Mouse (Mus musculus) bone marrow, adult 2 months (tissue): ENCODE data around the gene Inpp4a. TPM values are rescaled to one million over a fixed set of nuclear protein-coding genes. Genes with fewer than 3 reads are reported as not detected.

Source experiments
- H3K27ac ChIP-seq: fragments of 200-500 bp; 2 replicates; pipeline ENCODE4 v1.5.1; 2012; ENCODE audit warnings: low read depth, mild to moderate bottlenecking, control low read depth, inconsistent platforms, low read length; ENCODE audit not compliant: control insufficient read depth, poor library complexity, insufficient read depth
- H3K4me1 ChIP-seq: fragments of 200-500 bp; 2 replicates; pipeline ENCODE4 v1.6.1; 2011; ENCODE audit warnings: low read length; ENCODE audit not compliant: control insufficient read depth, insufficient read depth
- H3K4me3 ChIP-seq: fragments of 200-500 bp; replicated peaks from 2 replicates; pipeline ENCODE3; 2011; ENCODE audit warnings: mild to moderate bottlenecking, low read depth, low read length, control low read depth; ENCODE audit not compliant: control insufficient read depth
- CTCF ChIP-seq: fragments of 200-500 bp; IDR thresholded peaks from 2 replicates; pipeline ENCODE4 v1.5.1; 2011; ENCODE audit warnings: low read length, control low read depth; ENCODE audit not compliant: control insufficient read depth, insufficient read depth
- POLR2A ChIP-seq: fragments of 200-500 bp; IDR thresholded peaks from 2 replicates; pipeline ENCODE4 v1.6.1; 2011; ENCODE audit warnings: low read depth, mild to moderate bottlenecking, control low read depth, low read length, borderline replicate concordance; ENCODE audit not compliant: control insufficient read depth
- WGBS: fragments of 180-500 bp; shearing (Covaris S2); methylation state at CpG from one replicate; pipeline ENCODE4 v1.1.7; 2018; 5-methylcytosine and 5-hydroxymethylcytosine counted together
- polyA plus RNA-seq: library from polyadenylated mRNA; stranded (reverse); fragments of >200 nt; gene quantifications from 2 replicates; pipeline ENCODE4 v1.2.4, GENCODE M21; 2011; ENCODE audit warnings: low replicate concordance; ENCODE audit not compliant: missing spikeins, insufficient read depth, insufficient read length

Inpp4a gene
- polyA plus RNA-seq, 1 experiment: 33.4 TPM

GRCm38 (mm10) chr1:37376751-37377150, 77.1 kb downstream of the Inpp4a start:
- TF ChIP-seq POLR2A (no peak), CTCF (no peak)
- Histone ChIP-seq H3K4me3 (no peak overlapping the region), H3K27ac (no peak overlapping the region), H3K4me1 (no peaks in the 10 kb centered on the region)
- WGBS: 65% methylated on average over 2 of the region's 2 CpGs

GRCm38 (mm10) chr1:37378095-37378494, 78.4 kb downstream of the Inpp4a start:
- no peaks in the 10 kb centered on the region for H3K4me1 ChIP-seq
- H3K4me3 ChIP-seq: no peak overlapping the region
- TF ChIP-seq POLR2A (no peak), CTCF (no peak)
- WGBS: 89% methylated on average over 5 of the region's 5 CpGs
- no peak overlapping the region for H3K27ac ChIP-seq

GRCm38 (mm10) chr1:37379536-37379935, 79.9 kb downstream of the Inpp4a start:
- TF ChIP-seq POLR2A: no peak
- TF ChIP-seq CTCF: no peak
- H3K4me3 ChIP-seq: no peak overlapping the region
- no peak overlapping the region for H3K27ac ChIP-seq
- no peaks in the 10 kb centered on the region for H3K4me1 ChIP-seq
- 73% methylated on average over 4 of the region's 4 CpGs for WGBS

GRCm38 (mm10) chr1:37380913-37381312, 81.2 kb downstream of the Inpp4a start:
- 89% methylated on average over 5 of the region's 5 CpGs for WGBS
- Histone ChIP-seq H3K27ac (no peak overlapping the region), H3K4me3 (no peak overlapping the region), H3K4me1 (no peaks in the 10 kb centered on the region; the same call in 1 of the 2 replicates)
- TF ChIP-seq CTCF (no peak), POLR2A (no peak)

- TF ChIP-seq POLR2A (no peak), CTCF (no peak)
- H3K4me1 ChIP-seq: no peaks in the 10 kb centered on the region; the same call in 1 of the 2 replicates
- WGBS: 66% methylated on average over 3 of the region's 3 CpGs
- no peak overlapping the region for H3K27ac ChIP-seq
- H3K4me3 ChIP-seq: no peak overlapping the region
Measured at GRCm38 (mm10) chr1:37384304-37384703, 84.6 kb downstream of the Inpp4a start.

- Histone ChIP-seq H3K4me1 (no peaks in the 10 kb centered on the region; the same call in 1 of the 2 replicates), H3K27ac (no peak overlapping the region), H3K4me3 (no peak overlapping the region)
- WGBS: 75% methylated on average over 7 of the region's 7 CpGs
- TF ChIP-seq POLR2A: no peak
- TF ChIP-seq CTCF: no peak
Measured at GRCm38 (mm10) chr1:37386448-37386971, 86.8 kb downstream of the Inpp4a start.

GRCm38 (mm10) chr1:37393174-37393573, 93.5 kb downstream of the Inpp4a start:
- no peak for TF ChIP-seq POLR2A
- no peak for TF ChIP-seq CTCF
- 78% methylated on average over 5 of the region's 5 CpGs for WGBS
- Histone ChIP-seq H3K4me3 (no peak overlapping the region), H3K27ac (no peak overlapping the region), H3K4me1 (no peaks in the 10 kb centered on the region)

GRCm38 (mm10) chr1:37396481-37396880, 96.8 kb downstream of the Inpp4a start:
- Histone ChIP-seq H3K4me3 (no peak overlapping the region), H3K4me1 (no peaks in the 10 kb centered on the region), H3K27ac (no peak overlapping the region)
- WGBS: 77% methylated on average over 1 of the region's 1 CpGs
- no peak for TF ChIP-seq POLR2A
- TF ChIP-seq CTCF: no peak

GRCm38 (mm10) chr1:37398961-37399360, 99.3 kb downstream of the Inpp4a start:
- Histone ChIP-seq H3K4me3 (no peak overlapping the region), H3K27ac (no peak overlapping the region), H3K4me1 (no peaks in the 10 kb centered on the region)
- WGBS: 75% methylated on average over 3 of the region's 3 CpGs
- TF ChIP-seq POLR2A: no peak
- no peak for TF ChIP-seq CTCF

- 86% methylated on average over 8 of the region's 8 CpGs for WGBS
- no peaks in the 10 kb centered on the region for H3K4me1 ChIP-seq
Measured at GRCm38 (mm10) chr1:37399734-37400133, 100.1 kb downstream of the Inpp4a start.

More at GRCm38 (mm10) chr1:37399734-37400133, 100.1 kb downstream of the Inpp4a start:
- Histone ChIP-seq H3K27ac (no peak overlapping the region), H3K4me3 (no peak overlapping the region)
- TF ChIP-seq CTCF: no peak
- no peak for TF ChIP-seq POLR2A
